Mouse (Mus musculus) natural killer cell, adult 2 months (primary cell): ENCODE results near the gene Large2.

Experiments used
- DNase-seq, 2 experiments: peaks; one replicate each; pipeline ENCODE4 v3.0.0; 2022; ENCODE audit warnings: low spot score in 2 of 2

Large2 gene

DNA sequence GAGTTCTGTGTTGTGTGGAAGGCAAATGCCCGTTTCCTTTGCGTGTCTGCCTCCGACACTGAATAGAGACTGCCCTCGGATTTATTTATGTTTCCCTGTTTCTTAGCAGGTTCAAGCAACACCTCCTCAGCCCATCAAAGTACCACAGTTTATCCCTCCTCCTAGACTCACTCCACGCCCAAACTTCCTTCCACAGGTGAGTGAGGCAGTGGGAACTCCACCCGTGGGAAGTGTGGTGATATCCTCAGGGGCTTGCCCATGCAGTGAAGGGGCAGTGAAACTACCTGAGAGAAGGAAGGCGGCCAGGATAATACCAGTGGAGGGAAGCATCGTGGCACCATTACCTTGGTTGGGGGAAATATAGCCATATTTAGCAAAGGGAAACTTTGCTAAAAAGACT is 46.5 kb downstream of the Large2 start:
- DNase-seq: no peak

GRCm38 (mm10) chr2:92327601-92328000 is 47.1 kb downstream of the Large2 start:
- no peak for DNase-seq

DNA sequence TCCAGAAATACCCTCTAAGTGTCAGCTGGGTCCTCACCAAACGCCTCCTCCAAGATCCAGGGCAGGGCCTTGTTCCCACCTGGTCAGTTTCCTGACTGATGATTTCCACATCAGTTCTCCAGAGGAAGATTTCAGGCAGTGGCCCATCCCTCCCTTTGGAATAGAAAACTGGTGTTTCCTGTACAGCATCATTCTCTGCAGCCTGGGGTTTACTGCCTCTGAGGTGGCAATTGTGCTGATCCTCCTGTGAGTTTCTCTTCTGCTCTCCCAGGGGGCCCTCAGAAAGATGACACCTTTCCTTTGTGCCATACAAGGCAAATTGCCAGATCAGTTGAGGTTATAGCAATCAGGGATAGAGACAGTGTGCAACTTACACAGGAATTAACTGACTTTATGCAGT is 48.4 kb downstream of the Large2 start:
- no peak for DNase-seq

GRCm38 (mm10) chr2:92325676-92326075 is 49.0 kb downstream of the Large2 start:
- no peak for DNase-seq

- DNase-seq: peak in 1 of 2 experiments; percentile 37
These were observed 52.0 kb downstream of the Large2 start for GRCm38 (mm10) chr2:92322669-92323068.

DNA sequence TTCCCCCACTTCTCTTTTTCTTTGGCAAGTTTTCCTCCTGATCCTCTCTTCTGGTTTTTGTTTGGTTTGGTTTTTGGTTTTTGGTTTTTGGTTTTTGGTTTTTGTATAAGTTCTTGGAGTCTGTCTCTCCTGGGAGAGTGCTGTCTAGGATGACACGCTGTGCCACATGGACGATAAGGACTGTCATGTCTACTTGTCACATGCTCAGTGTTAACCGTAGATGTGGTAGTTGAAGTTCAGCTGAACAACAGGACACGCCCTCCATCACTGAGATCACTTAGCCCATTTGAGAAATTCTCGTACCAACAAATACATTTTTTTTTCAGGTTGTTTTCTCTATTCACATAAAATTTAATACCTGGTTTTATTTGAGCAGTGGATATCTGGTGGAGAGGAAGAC is 57.4 kb downstream of the Large2 start:
- DNase-seq: no peak

DNA sequence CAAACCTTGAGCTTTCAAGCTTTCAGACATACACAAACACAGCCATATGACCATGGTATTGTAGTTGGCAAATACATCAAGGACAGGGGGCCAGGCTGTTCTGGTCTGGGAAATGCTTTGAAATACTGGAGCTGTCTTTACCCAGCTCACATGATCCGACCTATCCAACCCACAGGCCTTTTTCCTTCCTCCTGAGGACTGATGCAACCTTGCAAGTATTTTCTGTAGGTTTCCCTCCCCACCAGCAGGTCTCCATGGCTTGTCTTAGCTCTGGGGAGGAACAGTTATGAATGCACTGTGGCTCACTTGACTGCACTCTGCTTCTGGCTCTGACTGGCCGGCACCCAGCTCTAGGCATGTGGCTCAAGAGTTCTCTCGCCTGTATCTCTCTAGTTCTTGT is 58.0 kb downstream of the Large2 start:
- DNase-seq: no peak
